8 mouse cellular contexts compared by ENCODE assay signal in the genomic region with DNA sequence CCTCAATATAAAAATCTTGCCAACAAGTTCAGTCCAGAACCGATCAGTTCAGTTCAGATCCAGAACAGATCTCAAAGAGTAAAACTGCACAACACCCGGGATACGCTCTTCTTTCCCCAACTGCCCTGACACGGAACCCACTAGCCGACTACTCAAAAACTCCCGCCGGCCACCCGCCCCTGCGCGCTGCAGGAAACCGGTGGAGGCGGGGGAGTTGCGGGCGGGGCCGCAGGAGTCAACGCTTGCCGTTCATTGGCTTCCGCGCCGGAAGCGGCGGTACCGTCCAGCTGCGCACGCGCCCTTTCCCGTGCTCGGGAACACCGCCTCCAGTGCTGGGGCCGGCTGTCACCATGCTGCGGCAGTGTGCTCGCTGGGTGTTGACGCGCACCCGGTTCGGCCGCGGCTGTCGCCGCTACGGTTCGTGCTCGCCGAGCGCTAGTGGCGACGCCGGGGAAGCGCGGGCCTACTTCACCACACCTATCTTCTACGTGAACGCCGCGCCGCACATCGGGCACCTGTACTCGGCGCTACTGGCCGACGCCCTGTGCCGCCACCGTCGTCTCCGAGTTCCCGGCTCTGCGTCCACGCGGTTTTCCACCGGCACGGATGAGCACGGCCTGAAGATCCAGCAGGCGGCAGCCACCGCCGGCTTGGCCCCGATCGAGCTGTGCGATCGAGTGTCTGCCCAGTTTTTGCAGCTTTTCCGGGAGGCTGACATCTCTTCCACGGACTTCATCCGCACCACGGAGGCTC. TPM values are rescaled to one million over a fixed set of nuclear protein-coding genes. Genes with fewer than 3 reads are reported as not detected.
DNase-seq lines count a peak whose midpoint lies in the region; ATAC-seq and TF ChIP-seq lines count a peak whose summit lies in the region.

A gene (plus strand): TSS at position 288 of the 753 bp plus-strand sequence.

- intact Hi-C loops in left cerebral cortex, postnatal 10 days (cut with DNase I) = loop anchor here (2.0 to 10.0 kb wide), 2 partner anchors 78 to 152 kb away; a partner anchor contains a TSS

- ATAC-seq in activated CD4-positive, CD25-positive, alpha-beta regulatory T cell, adult 4 months = peak; percentile 88
- ATAC-seq in megakaryocyte-erythroid progenitor cell, adult 5-6 weeks (replicated peaks; ENCODE audit: low FRiP score, low TSS enrichment, poor library complexity, severe bottlenecking) = peak; percentile 94

- peaks cover 10% of the 10 kb centered on the region; the same call in 1 of the 2 replicates for H3K4me1 ChIP-seq in cortical plate, adult 2 months (ENCODE audit: control insufficient read depth, insufficient read depth, low read length)

- peak within 1 kb of the TSS; percentile 94 for H3K4me3 ChIP-seq in cortical plate, adult 2 months (ENCODE audit: insufficient read depth, low read length)

- TF ChIP-seq CTCF in cortical plate, adult 2 months (IDR thresholded peaks at IDR 0.05; ENCODE audit: extremely low read depth, insufficient read depth, low read length) = no peak

- peak; percentile 88 to 91 for DNase-seq in gastrocnemius, adult 8-10 months (ENCODE audit: low spot score in 2 of 2)
- DNase-seq in induced T-regulatory cell, adult 2 months (ENCODE audit: low read depth) = peak; percentile 97
- peak; percentile 93 to 99 for DNase-seq in left cerebral cortex, postnatal 10 days (ENCODE audit: extremely low spot score in 1 of 2, low spot score in 2 of 2)
- DNase-seq in right cerebral cortex, postnatal 25 days = peak; percentile 96
- DNase-seq in urinary bladder, postnatal 4 days (ENCODE audit: low spot score in 2 of 2) = peak; percentile 91 to 97

- H3K27ac ChIP-seq in cortical plate, adult 2 months (ENCODE audit: insufficient read depth, low read length) = peak within 1 kb of the TSS; percentile 63; the same call in 1 of the 2 replicates

- TF ChIP-seq POLR2A in cortical plate, adult 2 months (IDR thresholded peaks at IDR 0.05; ENCODE audit: extremely low read depth, insufficient read depth, low read length) = peak; percentile 94

RNA-seq across cellular contexts. Expression of the gene that starts here (rescaled TPM):
- polyA plus RNA-seq in activated CD4-positive, CD25-positive, alpha-beta regulatory T cell, adult 4 months (2017; shearing (Covaris generic)) = 1 to 10 TPM; 2.6 to 2.7 TPM
- 4.1 TPM in 2 replicates for polyA plus RNA-seq in cortical plate, adult 2 months (2012; rRNA removed)
- 1 to 10 TPM; 2.4 to 2.8 (median 2.8) TPM for total RNA-seq in gastrocnemius, adult 8-10 months (2022)
- total RNA-seq in left cerebral cortex, postnatal 10 days (2021) = 10 to 100 TPM; 12.6 to 13.6 TPM
- total RNA-seq in megakaryocyte-erythroid progenitor cell, adult 5-6 weeks (2014; fragmentation: Nextera tagmentation) = 8.8 and 11.1 TPM in 2 replicates
- 11.4 and 12.2 TPM in 2 replicates for total RNA-seq in megakaryocyte-erythroid progenitor cell, adult 5-6 weeks (2017)

Comparison
In these comparisons a context has a peak if more than half of its experiments do, and no peak if none do; other contexts are left out.
1. Peak in every context shown above with its lines: DNase-seq, ATAC-seq, H3K4me3 ChIP-seq and H3K27ac ChIP-seq.